Mouse (Mus musculus) kidney, adult 11 months (tissue): ENCODE results near the gene Olfr713.

Source experiments
- DNase-seq: peaks from one replicate; pipeline ENCODE4 v3.0.0; 2022

The Olfr713 gene

GRCm38 (mm10) chr7:107030874-107031273 is at the start of gene Olfr713:
TSS of gene Olfr713 (plus strand) at chr7:107031174.
- DNase-seq: no peak

DNA sequence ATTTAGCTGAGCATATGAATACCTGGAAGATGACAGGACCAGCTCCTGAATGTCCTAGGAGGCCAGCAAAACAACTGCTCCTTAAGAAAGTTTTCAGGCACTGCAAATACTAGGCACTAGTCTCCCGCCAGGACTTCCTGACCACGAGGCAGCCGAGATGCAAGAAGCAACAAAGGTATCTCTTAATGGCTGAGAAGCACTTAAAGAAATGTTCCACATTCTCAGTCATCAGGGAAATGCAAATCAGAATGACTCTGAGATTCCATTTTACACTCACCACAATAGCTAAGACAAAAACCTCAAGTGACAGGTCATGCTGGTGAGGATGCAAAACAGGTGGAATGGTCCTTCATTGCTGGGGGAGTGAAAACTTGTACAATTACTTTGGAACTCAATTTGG is 45.7 kb upstream of the Olfr713 start:
- DNase-seq: no peak

- no peak for DNase-seq
Observed at GRCm38 (mm10) chr7:107000798-107001197, 30.2 kb upstream of the Olfr713 start.

DNA sequence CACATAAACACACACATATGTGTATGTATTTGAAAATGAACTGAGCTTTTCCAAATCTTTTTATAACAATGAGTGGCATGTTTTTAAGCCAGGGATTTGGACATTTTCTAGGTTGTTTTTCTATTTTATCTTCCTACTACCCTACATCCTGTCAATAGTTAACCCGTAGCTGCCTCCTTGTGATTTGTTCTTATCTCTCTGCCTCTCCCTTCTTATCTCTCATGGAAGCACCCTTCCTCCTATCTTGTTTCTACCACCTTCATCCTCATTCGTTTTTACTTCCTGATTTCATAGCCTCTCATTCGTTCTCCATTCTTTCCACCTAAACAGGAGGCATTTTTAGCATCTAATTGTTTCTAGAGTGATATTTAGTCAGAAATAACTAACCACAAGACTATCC is 26.8 kb upstream of the Olfr713 start:
- no peak for DNase-seq

DNA sequence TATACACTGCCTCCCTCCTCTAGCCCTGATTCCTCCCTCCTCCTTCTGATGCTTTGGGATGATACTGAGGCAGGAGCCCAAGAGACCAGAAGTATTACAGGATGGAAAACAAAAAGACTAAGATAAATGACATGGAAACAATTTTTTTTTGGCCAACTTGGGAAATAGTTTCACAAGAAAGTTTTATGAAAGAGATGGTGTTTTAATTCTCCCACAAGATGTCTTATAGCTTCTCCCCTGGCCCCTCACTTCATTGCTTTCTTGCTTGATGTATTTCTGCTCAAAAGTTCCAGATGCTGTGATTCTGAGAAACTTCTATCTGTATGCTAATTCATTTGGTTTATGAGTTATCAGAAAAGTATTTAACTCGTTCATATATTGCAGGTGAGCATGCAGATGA is 25.0 kb upstream of the Olfr713 start, which contains the start of gene Olfr2:
TSS of gene Olfr2 (minus strand) at position 101 of the 400 bp plus-strand sequence.
- DNase-seq: no peak

DNA sequence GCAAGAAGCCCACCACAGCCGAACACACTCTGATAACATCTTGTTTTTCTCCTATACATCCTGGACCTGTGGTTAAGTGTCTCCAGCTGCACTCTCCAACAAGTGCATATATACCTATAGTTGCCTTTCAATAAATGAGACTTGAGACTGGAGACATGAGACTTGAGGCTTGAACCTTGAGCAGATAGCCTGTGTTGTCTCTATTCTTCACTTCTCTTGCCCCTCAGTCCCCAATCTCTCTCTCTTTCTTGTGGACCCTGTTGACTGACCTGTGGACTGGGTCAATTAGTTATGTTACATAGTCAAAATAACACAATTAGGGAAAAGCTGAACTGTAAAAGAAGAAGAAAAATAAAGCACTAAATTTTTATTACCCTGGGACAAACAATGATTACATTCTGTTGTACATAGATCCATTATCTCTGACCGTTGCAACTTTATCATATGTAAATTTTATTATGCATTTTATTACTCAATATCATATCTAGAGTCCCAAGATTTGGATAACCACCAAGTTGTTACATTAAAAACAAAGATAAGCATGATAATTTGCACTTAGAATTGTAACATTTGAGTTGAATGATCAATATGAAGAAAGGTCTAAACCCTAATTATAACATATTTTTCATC is 9.1 kb downstream of the Olfr713 start:
- no peak for DNase-seq

GRCm38 (mm10) chr7:107043136-107043535 is 12.2 kb downstream of the Olfr713 start:
- DNase-seq: no peak

GRCm38 (mm10) chr7:107044407-107044806 is 13.4 kb downstream of the Olfr713 start:
- DNase-seq: no peak

GRCm38 (mm10) chr7:107045833-107046232 is 14.9 kb downstream of the Olfr713 start:
- DNase-seq: no peak

DNA sequence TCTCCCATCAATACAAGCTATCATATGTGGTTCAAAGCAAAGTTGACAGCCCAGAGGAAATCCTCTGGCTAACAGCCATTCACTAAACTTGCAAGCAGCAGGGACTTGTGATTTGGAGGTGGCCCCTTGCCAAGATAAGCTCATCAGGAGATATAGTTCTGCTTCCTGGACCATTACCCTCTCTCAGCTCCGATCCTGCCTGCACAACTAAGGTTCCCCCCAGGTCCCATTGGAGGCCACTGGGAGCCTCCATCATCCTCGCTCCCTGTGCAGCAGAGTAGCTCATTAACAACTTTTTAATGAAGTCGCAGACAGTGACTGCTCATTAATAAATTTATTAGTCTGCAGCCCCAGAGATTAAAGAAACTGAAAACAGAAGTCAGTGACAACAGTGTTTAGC is 16.6 kb downstream of the Olfr713 start:
- DNase-seq: no peak

DNA sequence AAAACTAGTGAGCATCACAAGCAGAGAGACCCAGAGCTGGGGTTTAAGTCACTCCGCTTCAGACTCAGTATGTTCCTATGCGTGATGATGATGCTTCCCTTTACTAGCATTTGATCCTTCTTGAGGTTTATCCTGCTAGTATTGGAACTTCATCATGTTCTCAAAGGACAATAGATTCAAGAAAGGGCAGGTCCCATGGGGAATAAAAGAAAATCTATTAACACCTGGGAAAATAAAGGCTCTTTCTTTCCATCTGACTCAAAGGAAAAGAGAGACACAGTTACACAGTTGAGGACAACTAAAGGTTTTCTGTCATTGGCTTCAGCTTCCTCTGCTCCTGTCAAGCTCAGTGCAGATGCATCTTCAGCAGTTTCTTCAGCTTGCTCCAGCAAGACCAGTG is 39.7 kb downstream of the Olfr713 start, which contains the start of gene Olfr714:
TSS of gene Olfr714 (plus strand) at position 301 of the 400 bp plus-strand sequence.
- no peak for DNase-seq
